Mouse (Mus musculus) cortical plate, adult 2 months (tissue): ENCODE measurements around the gene Apom.

Source experiments
- CTCF ChIP-seq: fragments of 200-500 bp; IDR thresholded peaks from 2 replicates; pipeline ENCODE4 v1.5.1; 2011; ENCODE audit warnings: mild to moderate bottlenecking, control low read depth, low read length; ENCODE audit not compliant: insufficient read depth; ENCODE audit errors: extremely low read depth
- POLR2A ChIP-seq: fragments of 200-500 bp; IDR thresholded peaks from 2 replicates; pipeline ENCODE4 v1.6.1; 2011; ENCODE audit warnings: mild to moderate bottlenecking, low read length, control low read depth; ENCODE audit not compliant: insufficient read depth; ENCODE audit errors: extremely low read depth

DNA sequence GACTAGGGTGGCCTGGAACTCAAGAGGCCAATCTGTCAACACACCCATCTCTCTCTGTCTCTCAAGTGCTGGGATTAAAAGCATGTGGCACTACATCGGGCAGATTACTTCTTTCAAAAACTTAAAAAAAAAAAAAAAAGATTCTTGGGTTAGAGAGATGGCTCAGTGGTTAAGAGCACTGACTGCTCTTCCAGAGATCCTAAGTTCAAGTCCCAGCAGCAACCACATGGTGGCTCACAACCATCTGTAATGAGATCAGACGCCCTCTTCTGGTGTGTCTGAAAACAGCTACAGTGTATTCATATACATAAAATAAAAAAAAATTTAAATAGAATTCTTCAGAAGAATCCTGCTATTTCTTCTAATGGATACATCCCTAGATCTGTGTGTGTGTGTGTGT is 43.7 kb downstream of the Apom start:
- TF ChIP-seq CTCF (no peak), POLR2A (no peak)
